Mouse (Mus musculus) small intestine, adult 2 months (tissue): ENCODE data around the gene Prr5l.

Experiments used
- CTCF ChIP-seq: fragments of 200-500 bp; IDR thresholded peaks from 2 replicates; pipeline ENCODE4 v1.5.1; 2012; ENCODE audit warnings: low read depth, mild to moderate bottlenecking, control low read depth, inconsistent platforms, low read length, moderate library complexity, mixed read lengths; ENCODE audit not compliant: insufficient replicate concordance, insufficient read length; ENCODE audit errors: extremely low read depth
- POLR2A ChIP-seq: fragments of 200-500 bp; IDR thresholded peaks from 2 replicates; pipeline ENCODE4 v1.6.1; 2012; ENCODE audit warnings: low read depth, mild to moderate bottlenecking, control low read depth, inconsistent platforms, low read length, moderate library complexity

DNA sequence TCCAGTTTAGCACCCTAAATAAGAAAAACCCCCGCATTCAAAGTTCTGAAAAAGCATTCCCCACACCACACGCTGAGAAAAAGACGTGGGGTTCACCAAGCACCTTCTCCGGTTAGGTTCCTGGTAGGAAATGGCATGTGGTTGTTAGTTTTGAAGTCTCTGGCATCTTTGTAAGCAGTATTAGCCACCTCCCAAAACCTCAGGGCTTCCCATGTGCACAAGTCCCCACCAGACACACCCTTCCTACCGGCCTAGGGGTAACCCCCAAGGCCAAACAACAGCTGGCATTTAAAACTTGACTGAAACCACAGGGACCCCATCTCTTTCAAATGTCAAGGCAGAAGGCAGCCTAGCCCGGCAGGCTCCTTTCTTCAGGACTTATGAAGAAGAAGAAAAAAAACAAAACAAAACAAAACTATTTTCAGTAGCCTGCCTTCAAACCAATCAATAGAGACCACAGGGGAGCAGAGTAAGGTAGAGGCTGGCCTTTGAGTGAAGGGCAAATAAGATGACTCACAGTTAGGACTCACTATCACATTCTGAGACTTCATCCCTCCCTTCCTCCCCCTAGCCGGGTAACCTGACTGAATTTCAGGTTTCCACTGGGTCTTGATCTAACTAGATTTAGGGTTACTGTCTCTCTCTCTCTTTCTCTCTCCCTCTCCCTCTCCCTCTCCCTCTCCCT, 126.6 kb downstream of the Prr5l start:
- no peak for TF ChIP-seq CTCF
- no peak for TF ChIP-seq POLR2A
